7 mouse cellular contexts compared by ENCODE assay signal in the genomic region with DNA sequence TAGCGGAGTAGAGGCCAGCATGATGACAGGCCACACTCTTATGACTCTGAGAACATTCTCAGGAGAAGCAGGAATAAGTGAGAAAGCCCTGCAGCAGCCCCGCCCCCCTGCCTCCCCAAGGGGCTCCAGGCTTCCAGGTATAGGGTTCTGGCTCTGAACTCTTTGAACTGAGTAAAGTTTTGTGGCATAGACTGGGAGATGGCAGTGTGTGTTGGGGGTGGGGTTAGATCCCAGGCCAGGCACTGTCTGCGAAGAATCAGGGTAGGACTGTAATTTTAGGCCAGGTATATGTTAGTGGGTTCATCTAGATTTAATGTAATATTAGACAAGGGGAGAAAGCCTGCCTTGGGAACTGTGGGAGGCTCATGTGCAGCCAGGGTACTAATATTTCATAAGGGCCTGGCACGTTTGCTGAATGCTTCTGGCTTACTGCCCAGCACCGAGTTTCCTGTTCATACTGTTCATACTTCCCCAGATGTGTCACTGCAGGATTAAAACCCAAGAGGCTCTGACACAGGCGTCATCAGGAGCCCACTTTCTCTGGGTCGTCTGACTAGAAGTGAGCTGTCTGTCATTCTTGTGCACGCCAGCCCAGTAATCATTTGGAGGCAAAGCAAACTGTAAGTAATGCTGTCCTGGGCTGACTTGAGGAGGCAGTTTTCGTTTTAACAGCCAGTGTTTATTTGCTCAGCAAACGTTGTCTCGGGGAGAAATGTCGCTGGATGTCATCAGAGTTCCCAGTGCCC. TPM values are rescaled to one million over a fixed set of nuclear protein-coding genes. Genes with fewer than 3 reads are reported as not detected.
DNase-seq lines count a peak whose midpoint lies in the region; ATAC-seq and TF ChIP-seq lines count a peak whose summit lies in the region.

A gene (plus strand): TSS at position 542 of the 746 bp plus-strand sequence.

- ATAC-seq in lung, embryonic 16.5 days (ENCODE audit: low read depth) = peak; percentile 91

- peaks cover 0 to 13% of the 10 kb centered on the region in 2 experiments; a peak in 2 of 4 replicates for H3K36me3 ChIP-seq in MEL (ENCODE audit: control insufficient read depth in 1 of 2, insufficient read depth in 2 of 2, low read length in 2 of 2)
- no peaks in the 10 kb centered on the region for H3K36me3 ChIP-seq in kidney, adult 2 months (ENCODE audit: control insufficient read depth, insufficient read depth, low read length)
- H3K36me3 ChIP-seq in lung, embryonic 16.5 days (ENCODE audit: control insufficient read depth, insufficient read depth, low read length) = no peaks in the 10 kb centered on the region

- peak in 1 of 2 experiments; percentile 64; a peak in 2 of 4 replicates for TF ChIP-seq EP300 in MEL (IDR thresholded peaks at IDR 0.05; ENCODE audit: low read depth in 1 of 2, low read length in 2 of 2)

- H3K9me3 ChIP-seq in MEL (replicated peaks; ENCODE audit: insufficient read depth, low read length) = no peaks in the 10 kb centered on the region
- no peaks in the 10 kb centered on the region for H3K9me3 ChIP-seq in lung, embryonic 16.5 days (ENCODE audit: control insufficient read depth, low read length)

- intact Hi-C loops in gastrocnemius, postnatal 36 days (cut with DNase I) = no loop called here

- H3K79me2 ChIP-seq in MEL (ENCODE audit: control insufficient read depth, insufficient read depth, low read length, poor library complexity) = no peaks in the 10 kb centered on the region

- TF ChIP-seq RAD21 in MEL (IDR thresholded peaks at IDR 0.05; ENCODE audit: low read depth, low read length) = no peak

- peak; percentile 91 for DNase-seq in MEL (ENCODE audit: low read depth, low spot score)
- DNase-seq in adrenal gland, adult (ENCODE audit: inconsistent age in 2 of 2, low spot score in 1 of 2) = peak; percentile 80 to 94
- peak; percentile 73 to 76 for DNase-seq in gastrocnemius, postnatal 36 days
- DNase-seq in kidney, adult 2 months = peak; percentile 92
- DNase-seq in testis, postnatal 10 days (ENCODE audit: low spot score) = peak; percentile 71
- no peak for DNase-seq in cerebellum, adult 11-12 months

- peak within 1 kb of the TSS; percentile 49 for H3K4me2 ChIP-seq in lung, embryonic 16.5 days (ENCODE audit: low read depth, low read length)

- H3K9ac ChIP-seq in MEL (ENCODE audit: control insufficient read depth, low read depth, low read length, poor library complexity, severe bottlenecking) = peak within 1 kb of the TSS; percentile 72
- H3K9ac ChIP-seq in lung, embryonic 16.5 days (ENCODE audit: low read length) = peak within 1 kb of the TSS; percentile 38; the same call in 1 of the 2 replicates

- no peak for TF ChIP-seq CTCF in MEL (IDR thresholded peaks at IDR 0.05 in 2 of 3, conservative IDR thresholded peaks at IDR 0.05 in 1 of 3; ENCODE audit: control insufficient read depth in 1 of 3, insufficient read depth in 1 of 3, low read depth in 2 of 3, low read length in 3 of 3, poor library complexity in 1 of 3, severe bottlenecking in 1 of 3)
- no peak for TF ChIP-seq CTCF in kidney, adult 2 months (conservative IDR thresholded peaks at IDR 0.05; ENCODE audit: insufficient read depth, insufficient read length, low read depth, low read length)

- H3K27me3 ChIP-seq in MEL (ENCODE audit: control insufficient read depth in 1 of 2, insufficient read depth in 2 of 2, low read length in 2 of 2) = no peaks in the 10 kb centered on the region
- no peaks in the 10 kb centered on the region for H3K27me3 ChIP-seq in kidney, adult 2 months (replicated peaks; ENCODE audit: control insufficient read depth, insufficient read depth, low read length)
- no peaks in the 10 kb centered on the region for H3K27me3 ChIP-seq in lung, embryonic 16.5 days (ENCODE audit: control insufficient read depth, insufficient read depth, low read depth, low read length)

- H3K27ac ChIP-seq in MEL (ENCODE audit: control insufficient read depth, low read depth, low read length) = peak within 1 kb of the TSS; percentile 76
- peak within 1 kb of the TSS; percentile 32; the same call in 1 of the 2 replicates for H3K27ac ChIP-seq in kidney, adult 2 months (ENCODE audit: insufficient read depth, low read depth, low read length)
- H3K27ac ChIP-seq in lung, embryonic 16.5 days (ENCODE audit: low read length) = peak within 1 kb of the TSS; percentile 77

- 26% methylated on average over 12 of the region's 12 CpGs for WGBS in kidney, adult 2 months
- 14% methylated on average over 12 of the region's 12 CpGs for WGBS in lung, embryonic 16.5 days

- peaks cover 6 to 14% of the 10 kb centered on the region in 2 experiments for H3K4me1 ChIP-seq in MEL (ENCODE audit: control insufficient read depth in 1 of 2, insufficient read depth in 2 of 2, low read length in 2 of 2)
- no peaks in the 10 kb centered on the region for H3K4me1 ChIP-seq in kidney, adult 2 months (ENCODE audit: control insufficient read depth, insufficient read depth, low read length)
- peaks cover 22% of the 10 kb centered on the region for H3K4me1 ChIP-seq in lung, embryonic 16.5 days (replicated peaks; ENCODE audit: control insufficient read depth, insufficient read depth, low read length)

- H3K4me3 ChIP-seq in MEL (ENCODE audit: control insufficient read depth in 1 of 2, insufficient read depth in 1 of 2, low read depth in 2 of 2, low read length in 2 of 2) = peak within 1 kb of the TSS; percentile 80 to 89
- H3K4me3 ChIP-seq in kidney, adult 2 months (ENCODE audit: insufficient read depth, low read depth, low read length) = peak within 1 kb of the TSS; percentile 32
- peak within 1 kb of the TSS; percentile 39 for H3K4me3 ChIP-seq in lung, embryonic 16.5 days (ENCODE audit: low read length)

- TF ChIP-seq POLR2A in MEL (IDR thresholded peaks at IDR 0.05; ENCODE audit: control insufficient read depth in 1 of 2, insufficient read depth in 1 of 2, low read depth in 1 of 2, low read length in 2 of 2, poor library complexity in 1 of 2) = peak; percentile 27 to 34; a peak in 1 of 4 replicates
- TF ChIP-seq POLR2A in kidney, adult 2 months (IDR thresholded peaks at IDR 0.05; ENCODE audit: low read depth, low read length) = no peak

TF ChIP-seq in MEL, 35 proteins besides CTCF, POLR2A, EP300 and RAD21:
- TF ChIP-seq ZKSCAN1 (IDR thresholded peaks at IDR 0.05; ENCODE audit: low read depth, low read length) (no peak), NELFE (IDR thresholded peaks at IDR 0.05; ENCODE audit: low read depth, low read length) (no peak), TBP (IDR thresholded peaks at IDR 0.05; ENCODE audit: low read depth, low read length) (no peak), TCF12 (IDR thresholded peaks at IDR 0.05; ENCODE audit: low read depth, low read length) (peak; percentile 36; the same call in 1 of the 2 replicates), POLR2AphosphoS5 (IDR thresholded peaks at IDR 0.05; ENCODE audit: borderline replicate concordance, low read depth, low read length) (no peak), MXI1 (IDR thresholded peaks at IDR 0.05; ENCODE audit: low read depth, low read length) (peak; percentile 63), SMC3 (IDR thresholded peaks at IDR 0.05; ENCODE audit: low read depth, low read length) (no peak), GATA1 (IDR thresholded peaks at IDR 0.05; ENCODE audit: low read depth, low read length) (no peak), TAL1 (IDR thresholded peaks at IDR 0.05; ENCODE audit: low read length) (no peak), MAFK (IDR thresholded peaks at IDR 0.05; ENCODE audit: borderline replicate concordance, low read depth, low read length) (no peak), USF1 (IDR thresholded peaks at IDR 0.05; ENCODE audit: low read depth, low read length) (no peak), JUND (IDR thresholded peaks at IDR 0.05; ENCODE audit: low read depth, low read length) (no peak), USF2 (IDR thresholded peaks at IDR 0.05; ENCODE audit: borderline replicate concordance in 1 of 2, insufficient read depth in 1 of 2, low read depth in 1 of 2, low read length in 2 of 2) (no peak), ETS1 (IDR thresholded peaks at IDR 0.05; ENCODE audit: low read depth, low read length) (peak; percentile 66), MYC (IDR thresholded peaks at IDR 0.05; ENCODE audit: low read depth, low read length) (no peak), SIN3A (IDR thresholded peaks at IDR 0.05; ENCODE audit: low read length) (peak; percentile 49), NRF1 (IDR thresholded peaks at IDR 0.05; ENCODE audit: insufficient read depth, low read depth, low read length, poor library complexity, severe bottlenecking) (no peak), CHD1 (IDR thresholded peaks at IDR 0.05; ENCODE audit: low read depth, low read length) (no peak), BHLHE40 (IDR thresholded peaks at IDR 0.05; ENCODE audit: borderline replicate concordance, low read depth, low read length) (peak; percentile 91), HCFC1 (IDR thresholded peaks at IDR 0.05; ENCODE audit: low read depth, low read length) (peak; percentile 28; the same call in 1 of the 2 replicates)

RNA-seq across cellular contexts. Expression of the gene that starts here (rescaled TPM):
- 1.4 and 1.5 TPM in 2 replicates for total RNA-seq in MEL (2012; rRNA removed)
- 1 to 10 TPM in 1 of 2 experiments, not detected in 1; 3.1 TPM for polyA plus RNA-seq in MEL (2012; ENCODE audit: insufficient read depth in 1 of 2, insufficient read length in 2 of 2, low read depth in 1 of 2, low replicate concordance in 2 of 2, missing spikeins in 1 of 2)
- 1 to 10 TPM; 2.1 TPM for total RNA-seq in gastrocnemius, postnatal 36 days (2021)
- polyA plus RNA-seq in kidney, adult 2 months (2012; rRNA removed) = 3.3 and 3.4 TPM in 2 replicates
- polyA plus RNA-seq in lung, embryonic 16.5 days (2015; fragmentation: Nextera tagmentation; extraction: Ambion mirVana) = 11.2 and 11.7 TPM in 2 replicates

Comparison
In these comparisons a context has a peak if more than half of its experiments do, and no peak if none do; other contexts are left out.
1. H3K4me3 ChIP-seq: peak in every context shown above with its lines; median percentile 84 in MEL; 39 in lung, embryonic 16.5 days; 32 in kidney, adult 2 months.